Mouse (Mus musculus): ENCODE measurements around the gene Ssr2. TPM values are rescaled to one million over a fixed set of nuclear protein-coding genes. Genes with fewer than 3 reads are reported as not detected.
"Not testable (repeated sequence)": the region's sequence is repeated elsewhere in the genome, so short reads cannot be mapped to it uniquely, and the experiment has no call there.

The Ssr2 gene
- polyA plus RNA-seq, 1 experiment, result 89.0 TPM

- H3K4me3 ChIP-seq (ENCODE audit: insufficient read depth, low read depth, low read length), result no peak overlapping the region
- H3K4me1 ChIP-seq (ENCODE audit: control insufficient read depth, insufficient read depth, insufficient read length, low read length), result peaks cover 15% of the 10 kb centered on the region
- H3K27ac ChIP-seq (replicated peaks; ENCODE audit: low read depth, low read length), result peak overlapping the region; percentile 93
These were observed 7.8 kb upstream of the Ssr2 start for GRCm38 (mm10) chr3:88567892-88568291.

- Histone ChIP-seq H3K4me1 (ENCODE audit: control insufficient read depth, insufficient read depth, insufficient read length, low read length) (peaks cover 15% of the 10 kb centered on the region), H3K4me3 (ENCODE audit: insufficient read depth, low read depth, low read length) (no peak overlapping the region), H3K27ac (replicated peaks; ENCODE audit: low read depth, low read length) (peak overlapping the region; percentile 93)
These were observed 7.1 kb upstream of the Ssr2 start for GRCm38 (mm10) chr3:88568615-88569014.

- Histone ChIP-seq H3K4me1 (ENCODE audit: control insufficient read depth, insufficient read depth, insufficient read length, low read length) (peaks cover 15% of the 10 kb centered on the region), H3K27ac (replicated peaks; ENCODE audit: low read depth, low read length) (peak overlapping the region; percentile 93), H3K4me3 (ENCODE audit: insufficient read depth, low read depth, low read length) (no peak overlapping the region)
These were observed 6.6 kb upstream of the Ssr2 start for GRCm38 (mm10) chr3:88569093-88569492.

DNA sequence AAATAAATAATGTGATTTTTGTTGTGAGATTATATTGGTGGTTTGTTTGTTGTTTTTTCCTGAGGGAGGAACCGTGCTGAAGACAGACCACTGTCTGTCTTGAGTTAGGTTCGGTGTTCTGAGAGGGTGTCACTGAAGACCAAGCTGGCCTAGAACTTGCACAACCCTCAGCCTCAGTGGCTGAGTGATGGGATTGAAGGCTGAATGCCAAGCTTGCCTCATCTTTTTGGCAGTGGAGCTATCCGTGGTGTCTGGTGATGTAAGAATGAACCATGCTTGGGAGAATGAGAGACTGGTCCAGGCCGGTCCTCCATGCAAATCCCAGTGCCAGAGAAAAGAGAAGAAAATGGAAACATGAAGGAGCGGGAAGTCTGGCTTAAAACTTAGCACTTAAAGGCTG lies 6.0 kb upstream of the Ssr2 start:
- H3K27ac ChIP-seq (replicated peaks; ENCODE audit: low read depth, low read length), result peak overlapping the region; percentile 60
- peaks cover 15% of the 10 kb centered on the region for H3K4me1 ChIP-seq (ENCODE audit: control insufficient read depth, insufficient read depth, insufficient read length, low read length)

DNA sequence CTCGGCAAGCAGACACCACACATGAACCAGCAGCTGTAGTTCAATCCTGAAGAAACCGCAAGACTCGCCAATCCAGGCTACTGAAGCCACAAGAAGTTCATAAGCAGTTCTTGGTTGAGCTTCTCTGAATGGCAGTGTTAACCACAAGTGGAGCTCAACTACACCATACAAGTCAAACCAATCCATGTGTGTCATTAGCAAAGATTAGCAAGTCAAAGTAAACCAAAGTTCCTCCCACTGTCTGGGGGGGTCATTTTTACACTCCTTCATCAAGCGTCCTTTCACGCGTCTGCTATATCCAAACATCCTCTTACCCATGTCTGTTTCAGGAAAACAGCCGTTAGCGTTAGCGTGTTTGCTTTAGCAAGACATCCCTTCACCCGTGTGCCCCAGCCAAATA lies 5.3 kb upstream of the Ssr2 start:
- no peak overlapping the region for H3K27ac ChIP-seq (replicated peaks; ENCODE audit: low read depth, low read length)
- H3K4me1 ChIP-seq (ENCODE audit: control insufficient read depth, insufficient read depth, insufficient read length, low read length), result peaks cover 15% of the 10 kb centered on the region
- H3K4me3 ChIP-seq (ENCODE audit: insufficient read depth, low read depth, low read length), result no peak overlapping the region

More for the DNA sequence above, 6.0 kb upstream of the Ssr2 start:
- H3K4me3 ChIP-seq (ENCODE audit: insufficient read depth, low read depth, low read length), result no peak overlapping the region

GRCm38 (mm10) chr3:88571856-88572255 lies 3.8 kb upstream of the Ssr2 start:
- no peak overlapping the region for H3K27ac ChIP-seq (replicated peaks; ENCODE audit: low read depth, low read length)
- H3K4me3 ChIP-seq (ENCODE audit: insufficient read depth, low read depth, low read length), result no peak overlapping the region
- peaks cover 9% of the 10 kb centered on the region for H3K4me1 ChIP-seq (ENCODE audit: control insufficient read depth, insufficient read depth, insufficient read length, low read length)

DNA sequence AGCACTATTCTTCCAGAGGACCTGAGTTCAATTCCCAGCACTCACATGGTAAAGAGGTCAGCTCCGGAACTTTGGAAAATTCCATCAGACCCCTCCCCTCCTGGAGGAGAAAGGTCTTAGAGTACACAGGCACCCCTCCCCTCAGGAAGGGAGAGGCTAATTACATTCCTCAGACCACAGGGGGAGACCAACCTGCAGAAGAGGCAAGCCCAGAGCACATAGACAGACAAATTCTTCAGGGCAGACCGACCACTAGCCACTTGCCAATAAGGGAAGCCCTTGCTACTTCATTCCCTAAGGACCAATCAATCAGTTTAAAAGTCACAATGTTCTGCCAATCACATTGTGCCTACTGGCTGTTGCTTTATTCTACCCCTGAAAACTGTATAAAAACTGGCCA lies 2.8 kb upstream of the Ssr2 start:
- Histone ChIP-seq H3K4me3 (ENCODE audit: insufficient read depth, low read depth, low read length) (no peak overlapping the region), H3K4me1 (ENCODE audit: control insufficient read depth, insufficient read depth, insufficient read length, low read length) (peaks cover 8% of the 10 kb centered on the region), H3K27ac (replicated peaks; ENCODE audit: low read depth, low read length) (no peak overlapping the region)

GRCm38 (mm10) chr3:88573810-88574209 lies 1.9 kb upstream of the Ssr2 start:
- Histone ChIP-seq H3K4me3 (ENCODE audit: insufficient read depth, low read depth, low read length) (no peak overlapping the region), H3K4me1 (ENCODE audit: control insufficient read depth, insufficient read depth, insufficient read length, low read length) (0 out of 2 replicates have a peak, but pooled peaks cover 4% of the 10 kb centered on the region), H3K27ac (replicated peaks; ENCODE audit: low read depth, low read length) (no peak overlapping the region)

GRCm38 (mm10) chr3:88577846-88578245 lies 2.2 kb downstream of the Ssr2 start:
- H3K4me1 ChIP-seq (ENCODE audit: control insufficient read depth, insufficient read depth, insufficient read length, low read length); H3K27ac ChIP-seq (replicated peaks; ENCODE audit: low read depth, low read length); H3K4me3 ChIP-seq (ENCODE audit: insufficient read depth, low read depth, low read length): not testable (repeated sequence)

- Histone ChIP-seq H3K4me3 (ENCODE audit: insufficient read depth, low read depth, low read length) (peak overlapping the region; percentile 86), H3K4me1 (ENCODE audit: control insufficient read depth, insufficient read depth, insufficient read length, low read length) (no peaks in the 10 kb centered on the region), H3K27ac (replicated peaks; ENCODE audit: low read depth, low read length) (peak overlapping the region; percentile 29; the same call in 1 of the 2 replicates)
These were observed 3.1 kb downstream of the Ssr2 start for GRCm38 (mm10) chr3:88578498-88579424.

GRCm38 (mm10) chr3:88579454-88580117 lies 3.9 kb downstream of the Ssr2 start:
- H3K4me3 ChIP-seq (ENCODE audit: insufficient read depth, low read depth, low read length), result peak overlapping the region; percentile 86
- peak overlapping the region; percentile 80 for H3K27ac ChIP-seq (replicated peaks; ENCODE audit: low read depth, low read length)
- H3K4me1 ChIP-seq (ENCODE audit: control insufficient read depth, insufficient read depth, insufficient read length, low read length), result no peaks in the 10 kb centered on the region

DNA sequence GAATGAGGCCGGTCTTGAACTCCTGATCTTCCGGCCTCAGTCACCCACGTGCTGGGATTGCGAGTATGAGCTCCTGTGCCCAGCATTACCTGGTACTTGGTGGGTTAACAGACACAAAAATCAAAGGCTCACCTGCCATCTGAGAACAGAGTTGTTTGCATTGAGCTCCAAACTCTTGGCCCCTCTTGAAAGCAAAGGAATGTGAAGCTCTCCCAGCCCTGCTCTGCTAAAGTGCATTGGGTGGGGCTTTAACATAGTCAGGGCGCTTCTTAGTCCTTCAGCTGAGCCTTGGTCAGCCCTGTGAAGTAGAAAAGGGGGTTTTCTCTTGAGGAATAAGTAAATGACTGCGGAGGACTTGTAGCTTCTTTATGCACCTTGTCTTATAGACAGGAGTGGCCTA lies 10.1 kb downstream of the Ssr2 start:
- no peak overlapping the region for H3K27ac ChIP-seq (replicated peaks; ENCODE audit: low read depth, low read length)
- H3K4me1 ChIP-seq (ENCODE audit: control insufficient read depth, insufficient read depth, insufficient read length, low read length), result no peaks in the 10 kb centered on the region
- no peak overlapping the region for H3K4me3 ChIP-seq (ENCODE audit: insufficient read depth, low read depth, low read length)

DNA sequence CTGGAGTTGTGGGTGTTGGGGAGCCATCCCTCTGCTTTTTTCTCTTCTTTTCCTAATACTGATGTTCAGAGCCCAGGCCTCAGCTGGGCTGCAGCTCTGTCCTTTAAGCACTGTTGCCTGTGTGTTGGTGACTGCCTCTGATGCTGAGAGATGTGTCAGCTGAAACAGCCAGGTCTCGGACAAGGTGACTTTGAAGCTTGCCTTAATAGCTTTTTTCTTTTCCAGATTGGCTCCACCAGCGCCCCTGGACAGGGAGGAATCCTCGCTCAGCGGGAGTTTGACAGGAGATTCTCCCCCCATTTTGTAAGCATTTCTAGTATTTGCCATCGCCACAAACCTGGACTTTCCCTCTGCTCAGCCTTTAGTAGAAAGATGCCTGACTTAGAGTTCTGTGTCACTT lies 11.0 kb downstream of the Ssr2 start:
- no peak overlapping the region for H3K27ac ChIP-seq (replicated peaks; ENCODE audit: low read depth, low read length)
- H3K4me1 ChIP-seq (ENCODE audit: control insufficient read depth, insufficient read depth, insufficient read length, low read length), result no peaks in the 10 kb centered on the region
- no peak overlapping the region for H3K4me3 ChIP-seq (ENCODE audit: insufficient read depth, low read depth, low read length)

GRCm38 (mm10) chr3:88590246-88590645 lies 14.6 kb downstream of the Ssr2 start:
- Histone ChIP-seq H3K4me1 (ENCODE audit: control insufficient read depth, insufficient read depth, insufficient read length, low read length) (peaks cover 7% of the 10 kb centered on the region; the same call in 1 of the 2 replicates), H3K4me3 (ENCODE audit: insufficient read depth, low read depth, low read length) (no peak overlapping the region), H3K27ac (replicated peaks; ENCODE audit: low read depth, low read length) (no peak overlapping the region)

DNA sequence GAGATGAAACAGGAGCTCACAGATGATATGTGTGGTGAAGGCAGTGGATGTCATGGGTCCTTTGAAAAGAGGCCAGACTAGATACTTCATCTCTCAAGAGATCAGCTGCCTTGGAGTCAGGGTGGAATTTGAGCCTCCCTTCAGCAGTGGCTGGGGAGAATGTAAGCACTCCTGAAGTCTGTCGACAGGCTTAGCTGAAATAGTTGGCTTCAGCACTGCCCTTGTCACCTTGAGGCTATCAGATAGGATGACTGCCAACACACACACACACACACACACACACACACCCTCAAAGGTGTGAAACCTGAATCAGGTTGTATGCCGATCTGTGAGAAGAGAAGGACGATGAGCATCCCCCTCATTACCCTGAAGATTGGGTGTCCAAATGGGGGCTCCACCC lies 15.4 kb downstream of the Ssr2 start:
- no peak overlapping the region for H3K27ac ChIP-seq (replicated peaks; ENCODE audit: low read depth, low read length)
- H3K4me3 ChIP-seq (ENCODE audit: insufficient read depth, low read depth, low read length), result no peak overlapping the region
- H3K4me1 ChIP-seq (ENCODE audit: control insufficient read depth, insufficient read depth, insufficient read length, low read length), result peaks cover 7% of the 10 kb centered on the region; the same call in 1 of the 2 replicates
